Comparison of ENCODE assay signal across 9 mouse cellular contexts in the genomic region with DNA sequence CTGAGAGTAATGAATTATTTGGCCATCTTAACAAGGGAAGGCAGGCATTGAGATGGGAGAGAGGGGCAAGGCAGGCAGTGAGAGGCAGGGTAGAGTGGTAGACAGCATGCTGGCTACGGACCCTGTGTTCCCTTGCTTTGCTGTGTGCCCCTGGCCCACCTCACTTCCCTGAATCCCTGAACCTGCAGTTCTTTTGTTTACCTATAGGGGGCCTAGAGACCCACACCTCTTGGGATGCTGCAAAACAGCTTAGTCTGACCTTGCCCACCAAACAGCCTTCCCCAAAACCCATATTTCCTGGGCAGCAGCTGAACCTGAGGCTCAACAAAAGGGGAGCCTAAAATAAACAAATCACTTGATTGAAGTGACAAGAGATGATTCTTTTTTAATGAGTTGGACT. TPM values are rescaled to one million over a fixed set of nuclear protein-coding genes. Genes with fewer than 3 reads are reported as not detected.
DNase-seq lines count a peak whose midpoint lies in the region; ATAC-seq and TF ChIP-seq lines count a peak whose summit lies in the region.
"Had no signal": no experiment of that assay in that cellular context is flagged by ENCODE, and none has a peak within 500 bp of the region (broad histone marks: within the 10 kb centered on the region; RNA-seq: fewer than 3 reads in every experiment).

No protein-coding gene starts in this region.

- ATAC-seq in megakaryocyte-erythroid progenitor cell, adult 5-6 weeks (replicated peaks; ENCODE audit: low FRiP score, low TSS enrichment, poor library complexity, severe bottlenecking) = 0 out of 2 replicates have a peak, but pooled peaks have one; percentile 48
- ATAC-seq in erythroblast, adult 5-6 weeks (replicated peaks; ENCODE audit: low FRiP score, poor library complexity, severe bottlenecking) = no peak

- no peak overlapping the region for H3K4me3 ChIP-seq in ES-Bruce4 (ENCODE audit: low read depth, low read length)

- TF ChIP-seq POLR2A in ES-Bruce4 (IDR thresholded peaks at IDR 0.05; ENCODE audit: insufficient read depth, low read length) = no peak

- no peaks in the 10 kb centered on the region for H3K27me3 ChIP-seq in ES-Bruce4 (ENCODE audit: control insufficient read depth, insufficient read depth, low read length, poor library complexity, severe bottlenecking)

- H3K4me1 ChIP-seq in ES-Bruce4 (ENCODE audit: control insufficient read depth, insufficient read depth, low read length) = no peaks in the 10 kb centered on the region

- no peak for TF ChIP-seq EP300 in ES-Bruce4 (IDR thresholded peaks at IDR 0.05; ENCODE audit: insufficient read depth, low read depth, low read length)

- no peak overlapping the region for H3K9ac ChIP-seq in ES-Bruce4 (ENCODE audit: low read depth, poor library complexity, severe bottlenecking)

- peaks cover 21% of the 10 kb centered on the region for H3K36me3 ChIP-seq in ES-Bruce4 (ENCODE audit: control insufficient read depth, insufficient read depth, low read length, poor library complexity, severe bottlenecking)

- H3K27ac ChIP-seq in ES-Bruce4 (ENCODE audit: insufficient read depth, low read length) = no peak overlapping the region

- peak; percentile 35 for DNase-seq in kidney, adult 9 months
- DNase-seq in kidney, adult 11 months = no peak
- peak; percentile 67 for DNase-seq in embryo, embryonic 10.5 days (ENCODE audit: low spot score)
- DNase-seq in gastrocnemius, adult 18-20 months (ENCODE audit: low spot score) = no peak
- DNase-seq in spleen, postnatal 14 days (ENCODE audit: low spot score in 2 of 2) = no peak
- DNase-seq: cerebellum, adult 18-20 months had no signal

- no peaks in the 10 kb centered on the region for H3K9me3 ChIP-seq in ES-Bruce4 (replicated peaks; ENCODE audit: control insufficient read depth, insufficient read depth, low read length, poor library complexity, severe bottlenecking)

- peak; percentile 49 for TF ChIP-seq CTCF in ES-Bruce4 (IDR thresholded peaks at IDR 0.05; ENCODE audit: low read depth, low read length)

RNA-seq across cellular contexts. Expression of a gene that starts 12.1 kb away (rescaled TPM):
- polyA plus RNA-seq in ES-Bruce4 (2011; ENCODE audit: insufficient read depth, insufficient read length, low read depth, missing spikeins) = 6.4 and 7.2 TPM in 2 replicates
- 2.3 and 2.7 TPM in 2 replicates for total RNA-seq in megakaryocyte-erythroid progenitor cell, adult 5-6 weeks (2014; fragmentation: Nextera tagmentation)
- 3.1 and 9.8 TPM in 2 replicates for total RNA-seq in megakaryocyte-erythroid progenitor cell, adult 5-6 weeks (2017)
- total RNA-seq in gastrocnemius, adult 18-20 months (2021) = 1 to 10 TPM; 6.9 to 8.4 TPM
- total RNA-seq in erythroblast, adult 5-6 weeks (2015; ENCODE audit: low replicate concordance) = 0.21 and 0.38 TPM in 2 replicates
- total RNA-seq in erythroblast, adult 5-6 weeks (2017; ENCODE audit: low replicate concordance) = 0.51 TPM in 1 of 2 replicates, not detected in the other

RNA-seq across cellular contexts. Expression of a gene that starts 56.5 kb away (rescaled TPM):
- polyA plus RNA-seq in ES-Bruce4 (2011; ENCODE audit: insufficient read depth, insufficient read length, low read depth, missing spikeins) = 17.1 and 18.5 TPM in 2 replicates
- total RNA-seq in megakaryocyte-erythroid progenitor cell, adult 5-6 weeks (2014; fragmentation: Nextera tagmentation) = 34.9 and 36.4 TPM in 2 replicates
- 8.3 and 16.0 TPM in 2 replicates for total RNA-seq in megakaryocyte-erythroid progenitor cell, adult 5-6 weeks (2017)
- total RNA-seq in gastrocnemius, adult 18-20 months (2021) = 10 to 100 TPM; 25.6 to 27.4 TPM
- 514 and 565 TPM in 2 replicates for total RNA-seq in erythroblast, adult 5-6 weeks (2015; ENCODE audit: low replicate concordance)
- 620 and 633 TPM in 2 replicates for total RNA-seq in erythroblast, adult 5-6 weeks (2017; ENCODE audit: low replicate concordance)

RNA-seq across cellular contexts. Expression of a gene that starts 56.9 kb away (rescaled TPM):
- polyA plus RNA-seq in ES-Bruce4 (2011; ENCODE audit: insufficient read depth, insufficient read length, low read depth, missing spikeins) = 0.33 TPM in 1 of 2 replicates, not detected in the other
- total RNA-seq in megakaryocyte-erythroid progenitor cell, adult 5-6 weeks (2014; fragmentation: Nextera tagmentation) = not detected in 2 replicates
- total RNA-seq in megakaryocyte-erythroid progenitor cell, adult 5-6 weeks (2017) = not detected in 2 replicates
- total RNA-seq in gastrocnemius, adult 18-20 months (2021) = not detected
- 1.0 and 1.2 TPM in 2 replicates for total RNA-seq in erythroblast, adult 5-6 weeks (2015; ENCODE audit: low replicate concordance)
- total RNA-seq in erythroblast, adult 5-6 weeks (2017; ENCODE audit: low replicate concordance) = 2.5 and 3.2 TPM in 2 replicates

Comparison
In these comparisons a context has a peak if more than half of its experiments do, and no peak if none do; other contexts are left out.
1. DNase-seq: peak in kidney, adult 9 months (single experiment) and embryo, embryonic 10.5 days (single experiment); none in kidney, adult 11 months (single experiment), gastrocnemius, adult 18-20 months (single experiment) and spleen, postnatal 14 days (0 of 2).
2. RNA of a gene that starts 56.5 kb away (total RNA-seq): 514 to 633 TPM in erythroblast, adult 5-6 weeks; 8.3 to 36.4 TPM in megakaryocyte-erythroid progenitor cell, adult 5-6 weeks and 25.6 to 27.4 TPM in gastrocnemius, adult 18-20 months; every median in the first group is over 10 times any median in the second.